8 mouse cellular contexts compared by ENCODE assay signal in genomic region chr10:62987341-62987740, GRCm38 (mm10). TPM values are rescaled to one million over a fixed set of nuclear protein-coding genes. Genes with fewer than 3 reads are reported as not detected.
DNase-seq lines count a peak whose midpoint lies in the region; ATAC-seq and TF ChIP-seq lines count a peak whose summit lies in the region.

No protein-coding gene starts in this region.

- no peaks in the 10 kb centered on the region; the same call in 1 of the 2 replicates for H3K36me3 ChIP-seq in hindbrain, embryonic 11.5 days (ENCODE audit: control insufficient read depth, insufficient read depth, low read length)
- peaks cover 35% of the 10 kb centered on the region for H3K36me3 ChIP-seq in hindbrain, embryonic 16.5 days (ENCODE audit: control insufficient read depth, insufficient read depth, low read length)
- peaks cover 63% of the 10 kb centered on the region for H3K36me3 ChIP-seq in E14TG2a.4 (ENCODE audit: insufficient read depth, low read length)
- H3K36me3 ChIP-seq in embryonic facial prominence, embryonic 11.5 days (replicated peaks; ENCODE audit: control insufficient read depth, insufficient read depth, low read depth, low read length), result no peaks in the 10 kb centered on the region; the same call in 1 of the 2 replicates
- peaks cover 12% of the 10 kb centered on the region; the same call in 1 of the 2 replicates for H3K36me3 ChIP-seq in heart, embryonic 11.5 days (ENCODE audit: control insufficient read depth, insufficient read depth, low read length)

- TF ChIP-seq CTCF in E14TG2a.4 (conservative IDR thresholded peaks at IDR 0.05; ENCODE audit: low read length), result peak; percentile 100

- no peak for ATAC-seq in hindbrain, embryonic 11.5 days (ENCODE audit: low FRiP score)
- ATAC-seq in hindbrain, embryonic 16.5 days, result no peak
- ATAC-seq in embryonic facial prominence, embryonic 11.5 days (replicated peaks; ENCODE audit: insufficient number of reproducible peaks, low FRiP score, low TSS enrichment, low read depth), result 0 out of 2 replicates have a peak, but pooled peaks have one; percentile 42
- no peak for ATAC-seq in heart, embryonic 11.5 days (replicated peaks; ENCODE audit: insufficient number of reproducible peaks, low FRiP score, low TSS enrichment)

- no peak overlapping the region for H3K4me2 ChIP-seq in hindbrain, embryonic 11.5 days (replicated peaks; ENCODE audit: low read depth, low read length)
- H3K4me2 ChIP-seq in hindbrain, embryonic 16.5 days (ENCODE audit: low read length), result no peak overlapping the region
- no peak overlapping the region for H3K4me2 ChIP-seq in embryonic facial prominence, embryonic 11.5 days (ENCODE audit: low read depth, low read length)
- H3K4me2 ChIP-seq in heart, embryonic 11.5 days, result no peak overlapping the region

- H3K4me1 ChIP-seq in hindbrain, embryonic 11.5 days (replicated peaks; ENCODE audit: control insufficient read depth, insufficient read depth, low read length), result no peaks in the 10 kb centered on the region
- H3K4me1 ChIP-seq in hindbrain, embryonic 16.5 days (ENCODE audit: control insufficient read depth, insufficient read depth, low read depth, low read length), result no peaks in the 10 kb centered on the region
- H3K4me1 ChIP-seq in E14TG2a.4 (replicated peaks; ENCODE audit: low read depth, low read length), result peaks cover 60% of the 10 kb centered on the region
- no peaks in the 10 kb centered on the region for H3K4me1 ChIP-seq in embryonic facial prominence, embryonic 11.5 days (ENCODE audit: control insufficient read depth, insufficient read depth, low read length)
- no peaks in the 10 kb centered on the region for H3K4me1 ChIP-seq in heart, embryonic 11.5 days (ENCODE audit: control insufficient read depth, insufficient read depth, low read length)

- peak; percentile 56 for DNase-seq in hindbrain, embryonic 11.5 days (ENCODE audit: low spot score)
- peak; percentile 25 for DNase-seq in 3T3-L1 (ENCODE audit: low read depth, low spot score)
- peak; percentile 33 for DNase-seq in embryonic facial prominence, embryonic 11.5 days (ENCODE audit: low spot score)
- peak; percentile 62 to 83 for DNase-seq in spleen, postnatal 4 days (ENCODE audit: low spot score in 2 of 2)
- DNase-seq in layer of hippocampus, adult 9-10 months (ENCODE audit: low spot score), result no peak

- H3K27me3 ChIP-seq in hindbrain, embryonic 11.5 days (ENCODE audit: control insufficient read depth, insufficient read depth, low read length), result no peaks in the 10 kb centered on the region
- no peaks in the 10 kb centered on the region for H3K27me3 ChIP-seq in hindbrain, embryonic 16.5 days (replicated peaks; ENCODE audit: control insufficient read depth, insufficient read depth, low read length)
- no peaks in the 10 kb centered on the region for H3K27me3 ChIP-seq in E14TG2a.4 (ENCODE audit: insufficient read depth, low read length)
- H3K27me3 ChIP-seq in embryonic facial prominence, embryonic 11.5 days (ENCODE audit: control insufficient read depth, insufficient read depth, low read length), result no peaks in the 10 kb centered on the region
- H3K27me3 ChIP-seq in heart, embryonic 11.5 days (ENCODE audit: control insufficient read depth, insufficient read depth, low read length), result no peaks in the 10 kb centered on the region

- no peak overlapping the region for H3K4me3 ChIP-seq in hindbrain, embryonic 11.5 days (ENCODE audit: low read depth, low read length)
- no peak overlapping the region for H3K4me3 ChIP-seq in hindbrain, embryonic 16.5 days (ENCODE audit: low read length)
- no peak overlapping the region for H3K4me3 ChIP-seq in E14TG2a.4 (replicated peaks; ENCODE audit: low read length)
- H3K4me3 ChIP-seq in embryonic facial prominence, embryonic 11.5 days (ENCODE audit: low read depth, low read length), result no peak overlapping the region
- H3K4me3 ChIP-seq in heart, embryonic 11.5 days (ENCODE audit: low read depth, low read length), result no peak overlapping the region

- H3K9me3 ChIP-seq in hindbrain, embryonic 11.5 days (ENCODE audit: control insufficient read depth, low read length), result no peaks in the 10 kb centered on the region
- no peaks in the 10 kb centered on the region for H3K9me3 ChIP-seq in hindbrain, embryonic 16.5 days (ENCODE audit: control insufficient read depth, low read length)
- H3K9me3 ChIP-seq in E14TG2a.4 (ENCODE audit: low read length), result no peaks in the 10 kb centered on the region
- H3K9me3 ChIP-seq in embryonic facial prominence, embryonic 11.5 days (replicated peaks; ENCODE audit: control insufficient read depth, low read length), result no peaks in the 10 kb centered on the region
- H3K9me3 ChIP-seq in heart, embryonic 11.5 days (replicated peaks; ENCODE audit: control insufficient read depth, low read length), result no peaks in the 10 kb centered on the region

- WGBS in hindbrain, embryonic 11.5 days, result 28% methylated on average over 3 of the region's 3 CpGs
- 28% methylated on average over 3 of the region's 3 CpGs for WGBS in hindbrain, embryonic 16.5 days
- WGBS in embryonic facial prominence, embryonic 11.5 days, result 25% methylated on average over 3 of the region's 3 CpGs
- 30% methylated on average over 3 of the region's 3 CpGs for WGBS in heart, embryonic 11.5 days (ENCODE audit: insufficient replicate concordance)

- H3K27ac ChIP-seq in hindbrain, embryonic 11.5 days (ENCODE audit: low read depth, low read length), result no peak overlapping the region
- no peak overlapping the region for H3K27ac ChIP-seq in hindbrain, embryonic 16.5 days (ENCODE audit: low read depth, low read length)
- H3K27ac ChIP-seq in embryonic facial prominence, embryonic 11.5 days (replicated peaks; ENCODE audit: low read depth, low read length), result no peak overlapping the region
- no peak overlapping the region for H3K27ac ChIP-seq in heart, embryonic 11.5 days (ENCODE audit: low read depth, low read length)

- no peak overlapping the region for H3K9ac ChIP-seq in hindbrain, embryonic 11.5 days (ENCODE audit: low read depth, low read length)
- no peak overlapping the region for H3K9ac ChIP-seq in hindbrain, embryonic 16.5 days (ENCODE audit: low read depth, low read length)
- no peak overlapping the region for H3K9ac ChIP-seq in embryonic facial prominence, embryonic 11.5 days (replicated peaks; ENCODE audit: low read length)
- no peak overlapping the region for H3K9ac ChIP-seq in heart, embryonic 11.5 days (ENCODE audit: low read depth, low read length)

RNA-seq across cellular contexts. Expression of gene Rufy2, which starts 7.3 kb away (rescaled TPM):
- 24.8 and 35.0 TPM in 2 replicates for polyA plus RNA-seq in hindbrain, embryonic 11.5 days (2014; fragmentation: Nextera tagmentation; extraction: Ambion mirVana)
- 53.9 and 68.0 TPM in 2 replicates for polyA plus RNA-seq in hindbrain, embryonic 16.5 days (2015; fragmentation: Nextera tagmentation; extraction: Ambion mirVana)
- polyA plus RNA-seq in embryonic facial prominence, embryonic 11.5 days (2014; fragmentation: Nextera tagmentation; extraction: Ambion mirVana), result 19.8 and 20.3 TPM in 2 replicates
- polyA plus RNA-seq in heart, embryonic 11.5 days (2014; fragmentation: Nextera tagmentation; extraction: Ambion mirVana), result 13.1 and 13.3 TPM in 2 replicates

RNA-seq across cellular contexts. Expression of gene Hnrnph3, which starts 36.7 kb away (rescaled TPM):
- 163 and 166 TPM in 2 replicates for polyA plus RNA-seq in hindbrain, embryonic 11.5 days (2014; fragmentation: Nextera tagmentation; extraction: Ambion mirVana)
- 114 and 121 TPM in 2 replicates for polyA plus RNA-seq in hindbrain, embryonic 16.5 days (2015; fragmentation: Nextera tagmentation; extraction: Ambion mirVana)
- polyA plus RNA-seq in embryonic facial prominence, embryonic 11.5 days (2014; fragmentation: Nextera tagmentation; extraction: Ambion mirVana), result 113 and 125 TPM in 2 replicates
- polyA plus RNA-seq in heart, embryonic 11.5 days (2014; fragmentation: Nextera tagmentation; extraction: Ambion mirVana), result 50.5 and 51.2 TPM in 2 replicates

RNA-seq across cellular contexts. Expression of gene Pbld2, which starts 36.8 kb away (rescaled TPM):
- 1.3 and 1.5 TPM in 2 replicates for polyA plus RNA-seq in hindbrain, embryonic 11.5 days (2014; fragmentation: Nextera tagmentation; extraction: Ambion mirVana)
- 0.68 and 0.94 TPM in 2 replicates for polyA plus RNA-seq in hindbrain, embryonic 16.5 days (2015; fragmentation: Nextera tagmentation; extraction: Ambion mirVana)
- polyA plus RNA-seq in embryonic facial prominence, embryonic 11.5 days (2014; fragmentation: Nextera tagmentation; extraction: Ambion mirVana), result 0.84 and 1.1 TPM in 2 replicates
- 0.67 and 0.70 TPM in 2 replicates for polyA plus RNA-seq in heart, embryonic 11.5 days (2014; fragmentation: Nextera tagmentation; extraction: Ambion mirVana)

RNA-seq across cellular contexts. Expression of gene Dna2, which starts 40.5 kb away (rescaled TPM):
- 18.7 and 18.9 TPM in 2 replicates for polyA plus RNA-seq in hindbrain, embryonic 11.5 days (2014; fragmentation: Nextera tagmentation; extraction: Ambion mirVana)
- 4.0 and 5.1 TPM in 2 replicates for polyA plus RNA-seq in hindbrain, embryonic 16.5 days (2015; fragmentation: Nextera tagmentation; extraction: Ambion mirVana)
- 29.1 and 30.8 TPM in 2 replicates for polyA plus RNA-seq in embryonic facial prominence, embryonic 11.5 days (2014; fragmentation: Nextera tagmentation; extraction: Ambion mirVana)
- 25.6 and 26.2 TPM in 2 replicates for polyA plus RNA-seq in heart, embryonic 11.5 days (2014; fragmentation: Nextera tagmentation; extraction: Ambion mirVana)
